Mouse (Mus musculus) limb, embryonic 11.5 days (tissue): Measurements from ENCODE around the gene Wdfy1. TPM values are rescaled to one million over a fixed set of nuclear protein-coding genes. Genes with fewer than 3 reads are reported as not detected.

Experiments
- ATAC-seq: fragments of 200-750 bp; cut with Nextera tagmentation; 2 replicates; pipeline ENCODE4 v1.8.0; 2017; ENCODE audit warnings: low read depth; ENCODE audit not compliant: insufficient number of reproducible peaks, low FRiP score, low TSS enrichment
- DNase-seq: peaks from one replicate; pipeline ENCODE4 v3.0.0-alpha.2; 2015; ENCODE audit warnings: low spot score
- H3K27ac ChIP-seq: fragments of 300-500 bp; sonication (generic); replicated peaks from 2 replicates; pipeline ENCODE4 v1.5.1; 2014; ENCODE audit warnings: low read depth, mild to moderate bottlenecking, low read length
- H3K27me3 ChIP-seq: fragments of 300-500 bp; sonication (generic); 2 replicates; pipeline ENCODE4 v1.6.1; 2014; ENCODE audit warnings: mild to moderate bottlenecking, low read length, mixed read lengths; ENCODE audit not compliant: control insufficient read depth, insufficient read depth
- H3K36me3 ChIP-seq: fragments of 300-500 bp; sonication (generic); 2 replicates; pipeline ENCODE4 v1.6.1; 2014; ENCODE audit warnings: mild to moderate bottlenecking, low read length, moderate library complexity, mixed read lengths; ENCODE audit not compliant: control insufficient read depth, insufficient read depth
- H3K4me1 ChIP-seq: fragments of 300-500 bp; sonication (generic); 2 replicates; pipeline ENCODE4 v1.6.1; 2014; ENCODE audit warnings: low read length, mixed read lengths; ENCODE audit not compliant: control insufficient read depth, insufficient read depth
- H3K4me2 ChIP-seq: fragments of 300-500 bp; sonication (generic); 2 replicates; pipeline ENCODE4 v1.6.1; 2014; ENCODE audit warnings: low read depth, mild to moderate bottlenecking, moderate library complexity; ENCODE audit not compliant: severe bottlenecking
- H3K4me3 ChIP-seq: fragments of 300-500 bp; sonication (generic); 2 replicates; pipeline ENCODE4 v1.5.1; 2014; ENCODE audit warnings: low read depth, low read length
- H3K9ac ChIP-seq: fragments of 300-500 bp; sonication (generic); 2 replicates; pipeline ENCODE4 v1.6.1; 2014; ENCODE audit warnings: mild to moderate bottlenecking, low read length
- H3K9me3 ChIP-seq: fragments of 300-500 bp; sonication (generic); 2 replicates; pipeline ENCODE4 v1.6.1; 2016; ENCODE audit warnings: low read length; ENCODE audit not compliant: control insufficient read depth
- WGBS: fragments of 180-500 bp; shearing (Covaris S2); extraction: QIAGEN DNeasy Blood & Tissue Kit; methylation state at CpG from one replicate; pipeline ENCODE4 v1.1.7; 2014; 5-methylcytosine and 5-hydroxymethylcytosine counted together
- polyA plus RNA-seq: library from polyadenylated mRNA; unstranded; fragments of >200 nt; fragmentation: Nextera tagmentation; extraction: Ambion mirVana; gene quantifications from 2 replicates; pipeline ENCODE4 v1.2.1, GENCODE M21; 2014

Wdfy1 gene
- polyA plus RNA-seq, 1 experiment from 2014 or later = 29.8 TPM

- no peaks in the 10 kb centered on the region for H3K4me1 ChIP-seq
- no peak overlapping the region for H3K4me2 ChIP-seq
- H3K27me3 ChIP-seq = no peaks in the 10 kb centered on the region
- H3K4me3 ChIP-seq = no peak overlapping the region
- ATAC-seq = no peak
- 89% methylated on average over 9 of the region's 9 CpGs for WGBS
- no peaks in the 10 kb centered on the region for H3K36me3 ChIP-seq
- no peak overlapping the region for H3K9ac ChIP-seq
- H3K27ac ChIP-seq = no peak overlapping the region
- H3K9me3 ChIP-seq = no peaks in the 10 kb centered on the region
- no peak for DNase-seq
Measured at GRCm38 (mm10) chr1:79697382-79697781, 78.6 kb downstream of the Wdfy1 start.

DNA sequence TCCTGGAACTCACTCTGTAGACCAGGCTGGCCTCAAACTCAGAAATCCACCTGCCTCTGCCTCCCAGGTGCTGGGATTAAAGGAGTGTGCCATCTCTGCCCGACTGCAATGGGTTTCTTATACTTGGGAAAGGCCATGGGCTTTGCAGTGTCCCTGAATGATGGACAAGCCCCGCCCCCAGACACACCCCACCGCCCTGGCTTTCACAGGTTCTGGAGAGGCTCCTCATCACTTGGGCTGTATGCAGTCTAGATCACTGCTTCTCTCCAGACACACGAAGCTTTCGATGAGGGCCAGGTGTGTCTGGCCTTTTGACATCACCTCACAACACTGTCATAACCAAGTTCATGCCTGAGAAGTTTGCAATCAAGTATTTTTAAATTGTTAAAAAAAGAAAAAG is 79.0 kb downstream of the Wdfy1 start:
- no peak for DNase-seq
- Histone ChIP-seq H3K9me3 (no peaks in the 10 kb centered on the region), H3K36me3 (no peaks in the 10 kb centered on the region), H3K27ac (no peak overlapping the region), H3K9ac (no peak overlapping the region), H3K27me3 (no peaks in the 10 kb centered on the region), H3K4me1 (no peaks in the 10 kb centered on the region), H3K4me3 (no peak overlapping the region), H3K4me2 (no peak overlapping the region)
- 63% methylated on average over 5 of the region's 5 CpGs for WGBS
- ATAC-seq = 0 out of 2 replicates have a peak, but pooled peaks have one; percentile 47

GRCm38 (mm10) chr1:79692482-79692881 is 83.5 kb downstream of the Wdfy1 start:
- Histone ChIP-seq H3K9ac (no peak overlapping the region), H3K9me3 (no peaks in the 10 kb centered on the region), H3K4me3 (no peak overlapping the region), H3K4me1 (no peaks in the 10 kb centered on the region), H3K27ac (no peak overlapping the region), H3K4me2 (no peak overlapping the region), H3K36me3 (no peaks in the 10 kb centered on the region), H3K27me3 (no peaks in the 10 kb centered on the region)
- DNase-seq = no peak
- WGBS = 83% methylated on average over 3 of the region's 3 CpGs
- ATAC-seq = no peak

DNA sequence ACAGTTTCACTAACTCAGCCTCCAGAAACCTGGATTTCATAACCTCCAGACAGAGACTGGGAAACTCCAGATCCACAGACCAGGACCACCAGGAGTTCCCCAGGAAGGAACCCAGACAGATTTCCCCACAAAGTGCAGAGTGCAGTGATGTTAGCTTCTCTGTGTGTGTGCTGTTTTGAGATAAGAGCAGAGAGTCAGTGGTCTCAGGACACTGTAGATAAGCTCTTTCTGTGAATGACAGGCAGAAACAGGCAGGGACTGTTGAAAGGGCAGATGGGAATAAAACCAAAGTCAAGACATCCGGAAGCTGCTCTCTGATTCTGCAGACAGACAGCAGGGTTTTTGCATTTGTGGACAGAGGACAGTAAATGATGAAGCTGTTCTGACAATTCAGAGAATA is 88.7 kb downstream of the Wdfy1 start:
- ATAC-seq (no peak), DNase-seq (no peak)

GRCm38 (mm10) chr1:79684027-79684426 is 91.9 kb downstream of the Wdfy1 start:
- DNase-seq (no peak), ATAC-seq (no peak)
- no peaks in the 10 kb centered on the region for H3K27me3 ChIP-seq
- H3K9me3 ChIP-seq = no peaks in the 10 kb centered on the region
- H3K4me3 ChIP-seq = no peak overlapping the region
- H3K27ac ChIP-seq = no peak overlapping the region
- H3K36me3 ChIP-seq = no peaks in the 10 kb centered on the region
- H3K9ac ChIP-seq = no peak overlapping the region
- H3K4me1 ChIP-seq = no peaks in the 10 kb centered on the region
- H3K4me2 ChIP-seq = no peak overlapping the region

More for the DNA sequence above, 88.7 kb downstream of the Wdfy1 start:
- Histone ChIP-seq H3K36me3 (no peaks in the 10 kb centered on the region), H3K27me3 (no peaks in the 10 kb centered on the region), H3K9ac (no peak overlapping the region), H3K4me3 (no peak overlapping the region), H3K4me2 (no peak overlapping the region), H3K9me3 (no peaks in the 10 kb centered on the region), H3K27ac (no peak overlapping the region), H3K4me1 (no peaks in the 10 kb centered on the region)
- 89% methylated on average over 1 of the region's 1 CpGs for WGBS

GRCm38 (mm10) chr1:79682936-79683335 is 93.0 kb downstream of the Wdfy1 start:
- no peak overlapping the region for H3K9ac ChIP-seq
- no peaks in the 10 kb centered on the region for H3K27me3 ChIP-seq
- no peak overlapping the region for H3K4me2 ChIP-seq
- H3K4me1 ChIP-seq = no peaks in the 10 kb centered on the region
- no peak overlapping the region for H3K27ac ChIP-seq
- no peak for ATAC-seq
- H3K9me3 ChIP-seq = no peaks in the 10 kb centered on the region
- DNase-seq = no peak
- no peak overlapping the region for H3K4me3 ChIP-seq
- 13% methylated on average over 5 of the region's 5 CpGs for WGBS
- no peaks in the 10 kb centered on the region for H3K36me3 ChIP-seq

DNA sequence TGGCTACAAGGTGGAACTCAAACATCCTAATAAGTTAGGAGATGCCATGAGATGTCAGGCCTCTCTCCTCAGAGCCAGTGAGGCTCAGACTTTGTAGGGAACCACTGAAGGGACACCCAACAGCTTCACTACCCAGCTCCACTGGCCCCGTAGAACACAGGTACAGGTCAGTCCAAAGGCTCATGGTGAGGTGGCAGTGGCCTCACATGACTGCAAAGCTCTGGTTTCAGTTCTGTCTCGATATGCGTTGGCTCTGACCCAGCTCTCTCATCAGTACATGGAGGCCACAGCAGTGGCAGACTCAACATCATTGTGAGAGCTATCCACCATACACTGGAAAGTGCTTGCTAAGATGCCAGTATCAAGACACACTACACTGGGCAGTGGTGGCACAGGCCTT is 95.2 kb downstream of the Wdfy1 start:
- H3K9me3 ChIP-seq = no peaks in the 10 kb centered on the region
- no peaks in the 10 kb centered on the region for H3K4me1 ChIP-seq
- no peak overlapping the region for H3K27ac ChIP-seq
- DNase-seq (no peak), ATAC-seq (no peak)
- no peak overlapping the region for H3K4me2 ChIP-seq
- no peaks in the 10 kb centered on the region for H3K36me3 ChIP-seq
- no peak overlapping the region for H3K9ac ChIP-seq
- H3K27me3 ChIP-seq = no peaks in the 10 kb centered on the region
- no peak overlapping the region for H3K4me3 ChIP-seq
- WGBS = 88% methylated on average over 3 of the region's 3 CpGs

GRCm38 (mm10) chr1:79678117-79678684 is 97.7 kb downstream of the Wdfy1 start:
- H3K36me3 ChIP-seq = no peaks in the 10 kb centered on the region
- no peaks in the 10 kb centered on the region for H3K4me1 ChIP-seq
- no peak overlapping the region for H3K9ac ChIP-seq
- no peak overlapping the region for H3K4me2 ChIP-seq
- no peak overlapping the region for H3K27ac ChIP-seq
- DNase-seq (no peak), ATAC-seq (no peak)
- WGBS = 84% methylated on average over 8 of the region's 8 CpGs
- H3K9me3 ChIP-seq = no peaks in the 10 kb centered on the region
- no peak overlapping the region for H3K4me3 ChIP-seq
- no peaks in the 10 kb centered on the region for H3K27me3 ChIP-seq

GRCm38 (mm10) chr1:79675716-79676115 is 100.2 kb downstream of the Wdfy1 start:
- 42% methylated on average over 4 of the region's 4 CpGs for WGBS
- no peak overlapping the region for H3K4me3 ChIP-seq
- DNase-seq (no peak), ATAC-seq (no peak)
- H3K4me1 ChIP-seq = 0 out of 2 replicates have a peak, but pooled peaks cover 2% of the 10 kb centered on the region
- H3K36me3 ChIP-seq = no peaks in the 10 kb centered on the region
- H3K27me3 ChIP-seq = no peaks in the 10 kb centered on the region
- H3K9ac ChIP-seq = no peak overlapping the region
- H3K4me2 ChIP-seq = no peak overlapping the region
- no peaks in the 10 kb centered on the region for H3K9me3 ChIP-seq
- no peak overlapping the region for H3K27ac ChIP-seq
